ENCODE assay signal across 24 mouse cellular contexts in the genomic region with DNA sequence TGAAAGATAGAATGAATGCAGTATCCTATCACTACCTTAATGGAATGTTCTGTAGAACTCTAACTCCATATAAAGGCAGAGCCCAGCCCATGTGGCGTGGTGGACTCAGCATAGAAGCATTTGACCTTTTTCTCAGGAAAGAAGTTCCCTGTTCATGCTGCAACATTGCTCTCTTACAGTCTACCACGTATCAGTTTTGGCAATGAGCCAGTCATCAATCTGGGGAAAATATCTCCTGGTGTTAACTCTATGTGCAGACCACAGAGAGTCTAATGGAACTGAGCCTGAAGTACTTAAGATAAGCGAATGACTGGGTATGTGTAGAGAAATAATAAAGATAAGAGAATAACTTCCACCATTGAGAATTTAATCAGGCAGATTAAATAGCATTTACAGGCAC.
A peak's percentile ranks its signal among the peaks of the same experiment; 100 is the strongest.
DNase-seq lines count a peak whose midpoint lies in the region; ATAC-seq and TF ChIP-seq lines count a peak whose summit lies in the region.
"Had no signal": no experiment of that assay in that cellular context is flagged by ENCODE, and none has a peak within 500 bp of the region (broad histone marks: within the 10 kb centered on the region; RNA-seq: fewer than 3 reads in every experiment).

No protein-coding gene starts in this region.

- no peak for TF ChIP-seq CTCF in midbrain, postnatal 0 days (IDR thresholded peaks at IDR 0.05)
- no peak for TF ChIP-seq CTCF in hindbrain, postnatal 0 days (IDR thresholded peaks at IDR 0.05; ENCODE audit: low read depth)

- H3K27ac ChIP-seq in heart, embryonic 14.5 days (replicated peaks in 1 of 2; ENCODE audit: control insufficient read depth in 1 of 2, insufficient read depth in 1 of 2, low read depth in 2 of 2, low read length in 2 of 2): no peak overlapping the region
- no peak overlapping the region for H3K27ac ChIP-seq in midbrain, embryonic 13.5 days
- no peak overlapping the region for H3K27ac ChIP-seq in midbrain, postnatal 0 days (ENCODE audit: low read depth, low read length)
- H3K27ac ChIP-seq in intestine, embryonic 15.5 days: no peak overlapping the region
- no peak overlapping the region for H3K27ac ChIP-seq in hindbrain, postnatal 0 days
- H3K27ac ChIP-seq: embryonic facial prominence, embryonic 15.5 days; forebrain, embryonic 10.5 days; heart, adult 2 months; hindbrain, embryonic 10.5 days; hindbrain, embryonic 14.5 days had no signal

- H3K9ac ChIP-seq in heart, embryonic 14.5 days (ENCODE audit: low read length): no peak overlapping the region
- H3K9ac ChIP-seq in midbrain, embryonic 13.5 days (replicated peaks): no peak overlapping the region
- no peak overlapping the region for H3K9ac ChIP-seq in midbrain, postnatal 0 days (replicated peaks; ENCODE audit: low read length, poor library complexity, severe bottlenecking)
- H3K9ac ChIP-seq in intestine, embryonic 15.5 days: no peak overlapping the region
- no peak overlapping the region for H3K9ac ChIP-seq in hindbrain, postnatal 0 days (replicated peaks; ENCODE audit: low read length)
- H3K9ac ChIP-seq: embryonic facial prominence, embryonic 15.5 days; heart, embryonic 12.5 days; hindbrain, embryonic 14.5 days had no signal

- H3K36me3 ChIP-seq in heart, embryonic 14.5 days (ENCODE audit: control insufficient read depth, insufficient read depth, low read length): 0 out of 2 replicates have a peak, but pooled peaks cover 2% of the 10 kb centered on the region
- peaks cover 4% of the 10 kb centered on the region; the same call in 1 of the 2 replicates for H3K36me3 ChIP-seq in midbrain, embryonic 13.5 days
- H3K36me3 ChIP-seq in midbrain, postnatal 0 days (ENCODE audit: insufficient read depth, low read length): no peaks in the 10 kb centered on the region
- no peaks in the 10 kb centered on the region for H3K36me3 ChIP-seq in intestine, embryonic 15.5 days
- peaks cover 4% of the 10 kb centered on the region; the same call in 1 of the 2 replicates for H3K36me3 ChIP-seq in hindbrain, postnatal 0 days (ENCODE audit: insufficient read depth, low read length)
- H3K36me3 ChIP-seq: hindbrain, embryonic 10.5 days had no signal

- no peak overlapping the region for H3K4me3 ChIP-seq in heart, embryonic 14.5 days (ENCODE audit: control insufficient read depth in 1 of 2, insufficient read depth in 1 of 2, low read depth in 1 of 2, low read length in 2 of 2)
- no peak overlapping the region for H3K4me3 ChIP-seq in midbrain, embryonic 13.5 days (replicated peaks)
- no peak overlapping the region for H3K4me3 ChIP-seq in midbrain, postnatal 0 days (ENCODE audit: low read depth, low read length)
- H3K4me3 ChIP-seq in intestine, embryonic 15.5 days (replicated peaks): no peak overlapping the region
- H3K4me3 ChIP-seq in hindbrain, postnatal 0 days (ENCODE audit: low read length): no peak overlapping the region
- H3K4me3 ChIP-seq: embryonic facial prominence, embryonic 15.5 days; erythroblast, embryonic 14.5 days; forebrain, embryonic 10.5 days; heart, adult 2 months; heart, embryonic 12.5 days; hindbrain, embryonic 10.5 days had no signal

- no peaks in the 10 kb centered on the region for H3K27me3 ChIP-seq in heart, embryonic 14.5 days (ENCODE audit: control insufficient read depth, insufficient read depth, low read length)
- no peaks in the 10 kb centered on the region for H3K27me3 ChIP-seq in midbrain, embryonic 13.5 days
- H3K27me3 ChIP-seq in midbrain, postnatal 0 days (ENCODE audit: insufficient read depth, low read length): no peaks in the 10 kb centered on the region
- no peaks in the 10 kb centered on the region for H3K27me3 ChIP-seq in intestine, embryonic 15.5 days (replicated peaks)
- no peaks in the 10 kb centered on the region for H3K27me3 ChIP-seq in hindbrain, postnatal 0 days (ENCODE audit: insufficient read depth, low read length)
- H3K27me3 ChIP-seq: CH12.LX; embryonic facial prominence, embryonic 15.5 days; heart, embryonic 12.5 days; Patski had no signal

- WGBS in heart, embryonic 14.5 days: 24% methylated on average over 3 of the region's 3 CpGs
- 76% methylated on average over 3 of the region's 3 CpGs for WGBS in midbrain, embryonic 13.5 days
- WGBS in midbrain, postnatal 0 days: 67% methylated on average over 3 of the region's 3 CpGs
- 48% methylated on average over 3 of the region's 3 CpGs for WGBS in intestine, embryonic 15.5 days
- 64% methylated on average over 3 of the region's 3 CpGs for WGBS in hindbrain, postnatal 0 days

- H3K9me3 ChIP-seq in heart, embryonic 14.5 days (ENCODE audit: control insufficient read depth, low read length): no peaks in the 10 kb centered on the region
- H3K9me3 ChIP-seq in midbrain, embryonic 13.5 days: no peaks in the 10 kb centered on the region
- H3K9me3 ChIP-seq in midbrain, postnatal 0 days (ENCODE audit: low read length): no peaks in the 10 kb centered on the region
- H3K9me3 ChIP-seq in intestine, embryonic 15.5 days: no peaks in the 10 kb centered on the region
- no peaks in the 10 kb centered on the region for H3K9me3 ChIP-seq in hindbrain, postnatal 0 days (ENCODE audit: low read length)
- H3K9me3 ChIP-seq: embryonic facial prominence, embryonic 15.5 days; forebrain, embryonic 10.5 days; heart, embryonic 12.5 days; hindbrain, embryonic 10.5 days had no signal

- H3K4me2 ChIP-seq in heart, embryonic 14.5 days (ENCODE audit: low read length): 0 out of 2 replicates have a peak overlapping the region, but pooled peaks have one; percentile 31
- H3K4me2 ChIP-seq in midbrain, embryonic 13.5 days (replicated peaks): no peak overlapping the region
- H3K4me2 ChIP-seq in midbrain, postnatal 0 days (ENCODE audit: low read depth, low read length, poor library complexity, severe bottlenecking): no peak overlapping the region
- H3K4me2 ChIP-seq in intestine, embryonic 15.5 days (replicated peaks): no peak overlapping the region
- no peak overlapping the region for H3K4me2 ChIP-seq in hindbrain, postnatal 0 days (ENCODE audit: low read depth, low read length)
- H3K4me2 ChIP-seq: embryonic facial prominence, embryonic 15.5 days; heart, embryonic 12.5 days; hindbrain, embryonic 14.5 days had no signal

- H3K4me1 ChIP-seq in heart, embryonic 14.5 days (ENCODE audit: control insufficient read depth in 2 of 2, insufficient read depth in 2 of 2, low read length in 2 of 2): peaks cover 2 to 11% of the 10 kb centered on the region in 2 experiments; a peak in 3 of 4 replicates
- H3K4me1 ChIP-seq in midbrain, embryonic 13.5 days (replicated peaks): no peaks in the 10 kb centered on the region
- no peaks in the 10 kb centered on the region for H3K4me1 ChIP-seq in midbrain, postnatal 0 days (ENCODE audit: insufficient read depth, low read length)
- H3K4me1 ChIP-seq in intestine, embryonic 15.5 days (replicated peaks): no peaks in the 10 kb centered on the region
- no peaks in the 10 kb centered on the region for H3K4me1 ChIP-seq in hindbrain, postnatal 0 days (ENCODE audit: insufficient read depth, low read length)
- H3K4me1 ChIP-seq: embryonic facial prominence, embryonic 15.5 days; forebrain, embryonic 10.5 days; hindbrain, embryonic 10.5 days had no signal

- DNase-seq in heart, adult 11 months: no peak
- no peak for DNase-seq in midbrain, postnatal 0 days (ENCODE audit: low spot score)
- DNase-seq in hindbrain, postnatal 0 days (ENCODE audit: low spot score): no peak
- DNase-seq: adrenal gland, adult 2 months; adrenal gland, postnatal 36 days; cerebellum, adult 11 months; cerebellum, adult 8-10 months; cerebellum, postnatal 14 days; embryo, embryonic 11 days; gastrocnemius, postnatal 10 days; heart, adult 2 months had no signal

- peak; percentile 6; the same call in 1 of the 2 replicates for ATAC-seq in heart, embryonic 14.5 days (ENCODE audit: insufficient number of reproducible peaks, insufficient read depth, low FRiP score, low read depth)
- ATAC-seq in midbrain, embryonic 13.5 days: 0 out of 2 replicates have a peak, but pooled peaks have one; percentile 34
- no peak for ATAC-seq in midbrain, postnatal 0 days (ENCODE audit: low FRiP score)
- ATAC-seq in intestine, embryonic 15.5 days: peak; percentile 72
- ATAC-seq in hindbrain, postnatal 0 days: no peak
- ATAC-seq: activated CD4-positive, CD25-positive, alpha-beta regulatory T cell, adult 4 months; forebrain, embryonic 16.5 days; Patski had no signal

Comparison
In these comparisons a context has a peak if more than half of its experiments do, and no peak if none do; other contexts are left out.
1. ATAC-seq: peak in heart, embryonic 14.5 days (single experiment), midbrain, embryonic 13.5 days (single experiment) and intestine, embryonic 15.5 days (single experiment); none in midbrain, postnatal 0 days (single experiment) and hindbrain, postnatal 0 days (single experiment).